Comparison of ENCODE assay signal across 17 mouse cellular contexts in genomic region chr8:128486043-128486442, GRCm38 (mm10).
DNase-seq lines count a peak whose midpoint lies in the region; ATAC-seq and TF ChIP-seq lines count a peak whose summit lies in the region.
"Had no signal": no experiment of that assay in that cellular context is flagged by ENCODE, and none has a peak within 500 bp of the region (broad histone marks: within the 10 kb centered on the region; RNA-seq: fewer than 3 reads in every experiment).

No protein-coding gene starts in this region.

- peaks cover 42% of the 10 kb centered on the region for H3K4me1 ChIP-seq in kidney, adult 2 months (ENCODE audit: control insufficient read depth, insufficient read depth, low read length)
- H3K4me1 ChIP-seq in liver, embryonic 15.5 days (replicated peaks), result peaks cover 15% of the 10 kb centered on the region; the same call in 1 of the 2 replicates

- no peak for DNase-seq in gastrocnemius, adult 2 months
- no peak for DNase-seq in gastrocnemius, postnatal 25 days
- peak; percentile 50 for DNase-seq in kidney, adult 2 months
- DNase-seq in kidney, postnatal 25 days, result no peak
- DNase-seq in NIH3T3 (ENCODE audit: low read depth), result peak; percentile 8
- no peak for DNase-seq in layer of hippocampus, adult 9-10 months (ENCODE audit: low spot score)
- DNase-seq: cerebellum, adult 9-11 months; gastrocnemius, postnatal 14 days; kidney, adult 18-20 months; layer of hippocampus, postnatal 36 days; retina, postnatal 1 day had no signal

- H3K4me3 ChIP-seq in gastrocnemius, adult 2 months, result no peak overlapping the region
- no peak overlapping the region for H3K4me3 ChIP-seq in kidney, adult 2 months (ENCODE audit: insufficient read depth, low read depth, low read length)
- H3K4me3 ChIP-seq in liver, embryonic 15.5 days (replicated peaks), result no peak overlapping the region
- H3K4me3 ChIP-seq: forebrain, embryonic 12.5 days; heart, embryonic 15.5 days; hindbrain, embryonic 12.5 days had no signal

- no peak for TF ChIP-seq CTCF in gastrocnemius, adult 2 months (IDR thresholded peaks at IDR 0.05)
- TF ChIP-seq CTCF in kidney, adult 2 months (conservative IDR thresholded peaks at IDR 0.05; ENCODE audit: insufficient read depth, insufficient read length, low read depth, low read length), result no peak

- H3K4me2 ChIP-seq in liver, embryonic 15.5 days, result peak overlapping the region; percentile 23
- H3K4me2 ChIP-seq: forebrain, embryonic 12.5 days; heart, embryonic 15.5 days; hindbrain, embryonic 12.5 days; midbrain, embryonic 11.5 days had no signal

- no peaks in the 10 kb centered on the region for H3K9me3 ChIP-seq in liver, embryonic 15.5 days (replicated peaks)
- H3K9me3 ChIP-seq: forebrain, embryonic 12.5 days; heart, embryonic 15.5 days; hindbrain, embryonic 12.5 days had no signal

- peaks cover 1% of the 10 kb centered on the region; the same call in 1 of the 2 replicates for H3K36me3 ChIP-seq in kidney, adult 2 months (ENCODE audit: control insufficient read depth, insufficient read depth, low read length)
- no peaks in the 10 kb centered on the region for H3K36me3 ChIP-seq in liver, embryonic 15.5 days (replicated peaks)
- H3K36me3 ChIP-seq: hindbrain, embryonic 12.5 days had no signal

- WGBS in kidney, adult 2 months, result 47% methylated on average over 2 of the region's 2 CpGs
- WGBS in liver, embryonic 15.5 days (ENCODE audit: insufficient replicate concordance), result 32% methylated on average over 2 of the region's 2 CpGs

- peak overlapping the region; percentile 70 for H3K27ac ChIP-seq in gastrocnemius, adult 2 months
- peak overlapping the region; percentile 77 for H3K27ac ChIP-seq in kidney, adult 2 months (ENCODE audit: insufficient read depth, low read depth, low read length)
- H3K27ac ChIP-seq in liver, embryonic 15.5 days (replicated peaks), result peak overlapping the region; percentile 38; the same call in 1 of the 2 replicates
- H3K27ac ChIP-seq: forebrain, embryonic 12.5 days; hindbrain, embryonic 12.5 days had no signal

- no peak overlapping the region for H3K9ac ChIP-seq in liver, embryonic 15.5 days
- H3K9ac ChIP-seq: forebrain, embryonic 12.5 days; heart, embryonic 15.5 days; hindbrain, embryonic 12.5 days had no signal

- no peak for ATAC-seq in liver, embryonic 15.5 days (ENCODE audit: insufficient read depth)
- ATAC-seq: lung, postnatal 0 days had no signal

- intact Hi-C loops in gastrocnemius, adult 2 months (cut with DNase I), result no loop called here

- no peaks in the 10 kb centered on the region for H3K27me3 ChIP-seq in kidney, adult 2 months (replicated peaks; ENCODE audit: control insufficient read depth, insufficient read depth, low read length)
- no peaks in the 10 kb centered on the region for H3K27me3 ChIP-seq in liver, embryonic 15.5 days
- H3K27me3 ChIP-seq: heart, embryonic 15.5 days; hindbrain, embryonic 12.5 days had no signal

- no peak for TF ChIP-seq POLR2A in kidney, adult 2 months (IDR thresholded peaks at IDR 0.05; ENCODE audit: low read depth, low read length)

Comparison
In these comparisons a context has a peak if more than half of its experiments do, and no peak if none do; other contexts are left out.
1. DNase-seq: peak in kidney, adult 2 months (single experiment) and NIH3T3 (single experiment); none in gastrocnemius, adult 2 months (single experiment), gastrocnemius, postnatal 25 days (single experiment), kidney, postnatal 25 days (0 of 2) and layer of hippocampus, adult 9-10 months (single experiment).
2. Peak in every context shown above with its lines, with median percentiles within 50 percentile points of each other: H3K27ac ChIP-seq.